7 mouse cellular contexts compared by ENCODE assay signal in the genomic region with DNA sequence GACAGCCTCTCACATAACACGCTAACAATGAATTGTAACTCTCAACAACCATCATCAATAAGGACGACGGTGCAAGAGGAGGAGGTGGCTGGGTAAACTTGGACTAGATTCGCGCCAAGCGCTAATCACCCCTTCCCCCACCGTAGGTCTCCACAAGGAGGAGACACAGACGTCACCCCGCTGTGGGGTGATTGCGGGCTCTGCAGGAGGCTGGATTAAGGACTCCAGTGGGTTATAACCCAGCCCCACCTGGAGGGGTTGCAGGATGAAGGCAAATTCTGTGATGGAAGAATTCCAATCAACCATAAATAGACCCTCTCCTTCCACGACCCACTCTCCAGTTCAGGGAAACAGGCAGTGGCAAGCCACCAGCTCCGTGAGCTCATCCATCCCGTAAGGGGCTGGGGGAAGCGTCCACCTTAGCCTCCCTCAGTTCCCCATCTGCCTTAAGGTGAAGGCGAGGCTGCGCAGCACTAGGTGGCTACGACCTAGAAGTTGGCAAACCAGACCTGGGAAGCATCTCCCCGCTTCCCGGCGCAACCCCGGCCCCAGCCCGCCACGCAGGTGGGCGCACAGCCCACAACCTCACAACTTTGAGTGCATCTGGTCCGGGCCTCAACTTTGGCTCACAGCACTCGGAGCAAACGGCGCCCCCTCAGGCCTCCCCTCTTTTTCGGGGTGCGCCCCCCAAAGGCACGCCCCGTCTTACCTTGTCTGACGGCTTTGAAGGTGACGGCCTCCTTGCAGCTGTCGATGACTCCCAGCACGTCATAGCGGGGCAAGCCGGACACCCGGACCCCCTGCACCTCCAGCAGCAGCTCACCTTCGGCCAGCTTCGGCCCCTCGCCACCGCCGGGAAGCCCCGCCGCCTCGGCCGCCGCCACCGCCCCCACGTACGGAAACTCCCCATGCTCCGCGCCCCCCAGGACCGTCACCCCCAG. TPM values are rescaled to one million over a fixed set of nuclear protein-coding genes. Genes with fewer than 3 reads are reported as not detected.
A peak's percentile ranks its signal among the peaks of the same experiment; 100 is the strongest.
DNase-seq lines count a peak whose midpoint lies in the region; ATAC-seq and TF ChIP-seq lines count a peak whose summit lies in the region.

No protein-coding gene starts in this region.

- no peaks in the 10 kb centered on the region for H3K4me1 ChIP-seq in G1E (ENCODE audit: insufficient read depth, low read depth, low read length)
- peaks cover 20% of the 10 kb centered on the region for H3K4me1 ChIP-seq in heart, postnatal 0 days (ENCODE audit: control insufficient read depth, insufficient read depth)
- peaks cover 18% of the 10 kb centered on the region for H3K4me1 ChIP-seq in midbrain, embryonic 11.5 days (ENCODE audit: control insufficient read depth, insufficient read depth, low read length)

- H3K27me3 ChIP-seq in G1E (ENCODE audit: insufficient read depth, low read length), result peaks cover 18% of the 10 kb centered on the region; the same call in 1 of the 2 replicates
- H3K27me3 ChIP-seq in heart, postnatal 0 days (ENCODE audit: control insufficient read depth, insufficient read depth, low read length), result no peaks in the 10 kb centered on the region
- no peaks in the 10 kb centered on the region; the same call in 1 of the 2 replicates for H3K27me3 ChIP-seq in midbrain, embryonic 11.5 days (ENCODE audit: control insufficient read depth, insufficient read depth, low read length)

- no peak for ATAC-seq in G1E (ENCODE audit: extremely low read depth, insufficient number of reproducible peaks, low FRiP score, poor library complexity, severe bottlenecking)
- no peak for ATAC-seq in heart, postnatal 0 days (ENCODE audit: insufficient read depth, low read depth)
- 0 out of 2 replicates have a peak, but pooled peaks have one; percentile 7 for ATAC-seq in midbrain, embryonic 11.5 days (ENCODE audit: low FRiP score)

- DNase-seq in G1E (ENCODE audit: low spot score), result no peak
- peak; percentile 70 to 76 for DNase-seq in adrenal gland, adult (ENCODE audit: inconsistent age in 2 of 2, low spot score in 1 of 2)
- DNase-seq in embryo, embryonic 11.5 days (ENCODE audit: low read depth, low spot score), result peak; percentile 31
- DNase-seq in heart, postnatal 0 days (ENCODE audit: low spot score), result peak; percentile 57
- DNase-seq in kidney, postnatal 36 days, result peak; percentile 42 to 60
- DNase-seq in midbrain, embryonic 11.5 days (ENCODE audit: low spot score, missing footprints), result peak; percentile 96
- DNase-seq in thymus, postnatal 25 days, result peak; percentile 2

- H3K27ac ChIP-seq in heart, postnatal 0 days (ENCODE audit: low read depth), result peak overlapping the region; percentile 97
- H3K27ac ChIP-seq in midbrain, embryonic 11.5 days (ENCODE audit: low read depth, low read length), result peak overlapping the region; percentile 76

- no peaks in the 10 kb centered on the region for H3K36me3 ChIP-seq in G1E (replicated peaks)
- H3K36me3 ChIP-seq in heart, postnatal 0 days (replicated peaks; ENCODE audit: control insufficient read depth, insufficient read depth, low read length), result no peaks in the 10 kb centered on the region
- H3K36me3 ChIP-seq in midbrain, embryonic 11.5 days (ENCODE audit: control insufficient read depth, insufficient read depth, low read length), result no peaks in the 10 kb centered on the region

- peak overlapping the region; percentile 91 for H3K4me2 ChIP-seq in heart, postnatal 0 days (ENCODE audit: low read depth, low read length)
- H3K4me2 ChIP-seq in midbrain, embryonic 11.5 days, result peak overlapping the region; percentile 92

- H3K9ac ChIP-seq in heart, postnatal 0 days (replicated peaks; ENCODE audit: low read depth, low read length), result peak overlapping the region; percentile 85
- H3K9ac ChIP-seq in midbrain, embryonic 11.5 days (ENCODE audit: low read length), result peak overlapping the region; percentile 85

- TF ChIP-seq EP300 in heart, postnatal 0 days (IDR thresholded peaks at IDR 0.05; ENCODE audit: low read depth), result no peak

- H3K9me3 ChIP-seq in G1E (replicated peaks), result peaks cover 36% of the 10 kb centered on the region
- 0 out of 2 replicates have a peak, but pooled peaks cover 3% of the 10 kb centered on the region for H3K9me3 ChIP-seq in heart, postnatal 0 days (replicated peaks; ENCODE audit: control insufficient read depth, low read length)
- no peaks in the 10 kb centered on the region for H3K9me3 ChIP-seq in midbrain, embryonic 11.5 days (ENCODE audit: control insufficient read depth, low read length)

- WGBS in heart, postnatal 0 days, result under 1% methylated on average over 55 of the region's 55 CpGs
- WGBS in midbrain, embryonic 11.5 days, result under 1% methylated on average over 42 of the region's 55 CpGs

- TF ChIP-seq CTCF in G1E (IDR thresholded peaks at IDR 0.05; ENCODE audit: low read depth, low read length), result no peak
- peak; percentile 24; the same call in 1 of the 2 replicates for TF ChIP-seq CTCF in heart, postnatal 0 days (IDR thresholded peaks at IDR 0.05; ENCODE audit: low read depth)

- peak overlapping the region; percentile 65 for H3K4me3 ChIP-seq in G1E (ENCODE audit: low read depth, low read length)
- peak overlapping the region; percentile 84 for H3K4me3 ChIP-seq in heart, postnatal 0 days (ENCODE audit: low read depth, low read length)
- peak overlapping the region; percentile 77 for H3K4me3 ChIP-seq in midbrain, embryonic 11.5 days (ENCODE audit: low read depth, low read length)

RNA-seq across cellular contexts. Expression of gene Magi1, which starts 1.1 kb away (rescaled TPM):
- total RNA-seq in G1E (2014; fragmentation: Nextera tagmentation) (1.6 and 7.7 TPM in 2 replicates), G1E (2017) (10.0 and 11.0 TPM in 2 replicates)
- polyA plus RNA-seq in G1E (2012), result 0.21 and 0.29 TPM in 2 replicates
- 15.3 and 20.4 TPM in 2 replicates for total RNA-seq in heart, postnatal 0 days (2014; rRNA removed; ENCODE audit: low replicate concordance)
- 4.4 and 4.6 TPM in 2 replicates for polyA plus RNA-seq in heart, postnatal 0 days (2015; fragmentation: Nextera tagmentation; extraction: Ambion mirVana)
- 28.5 and 29.6 TPM in 2 replicates for polyA plus RNA-seq in midbrain, embryonic 11.5 days (2014; fragmentation: Nextera tagmentation; extraction: Ambion mirVana)
